Mouse (Mus musculus) thymus, adult 2 months (tissue): ENCODE measurements at regions not wholly inside any gene's neighbourhood (a gene's known extent, or its start where the extent isn't known, plus 50 kb on each side); places are given as distances from the start of the nearest gene placed in this dataset.

ENCODE experiments used
- CTCF ChIP-seq: fragments of 200-500 bp; IDR thresholded peaks from 2 replicates; pipeline ENCODE4 v1.5.1; 2012; ENCODE audit warnings: mild to moderate bottlenecking, control low read depth, low read length, moderate library complexity, borderline replicate concordance; ENCODE audit not compliant: control insufficient read depth, poor library complexity, insufficient read depth; ENCODE audit errors: extremely low read depth
- POLR2A ChIP-seq: fragments of 200-500 bp; IDR thresholded peaks from 2 replicates; pipeline ENCODE4 v1.6.1; 2012; ENCODE audit warnings: mild to moderate bottlenecking, low read length, control low read depth, moderate library complexity; ENCODE audit not compliant: control insufficient read depth, poor library complexity, insufficient read depth; ENCODE audit errors: extremely low read depth

- TF ChIP-seq POLR2A (no peak), CTCF (no peak)
These were observed 90.5 kb upstream of the Zdhhc25 start for GRCm38 (mm10) chr15:88509626-88510025.
